Mouse (Mus musculus) ES-E14 (cell line): Measurements from ENCODE around the gene Gm5936. TPM values are rescaled to one million over a fixed set of nuclear protein-coding genes. Genes with fewer than 3 reads are reported as not detected.
"Not testable (repeated sequence)": the region's sequence is repeated elsewhere in the genome, so short reads cannot be mapped to it uniquely, and the experiment has no call there.

Experiments
- DNase-seq: peaks from one replicate; pipeline ENCODE4 v3.0.0-alpha.2; 2013; ENCODE audit warnings: low read depth, low spot score
- H3K27ac ChIP-seq: 2 replicates; pipeline ENCODE4 v1.5.1; 2012; ENCODE audit warnings: low read depth, mild to moderate bottlenecking, low read length, moderate library complexity, mixed read lengths; ENCODE audit not compliant: poor library complexity, insufficient read depth, severe bottlenecking
- H3K36me3 ChIP-seq: 2 replicates; pipeline ENCODE4 v1.6.1; 2012; ENCODE audit warnings: mild to moderate bottlenecking, low read length, moderate library complexity, mixed read lengths; ENCODE audit not compliant: control insufficient read depth, poor library complexity, insufficient read depth, severe bottlenecking
- H3K4me1 ChIP-seq, 2 experiments: fragments of 150-350 bp in 1 of 2; sonication (generic) in 1 of 2; 2 replicates each; pipeline ENCODE4 v1.6.1; 2012; ENCODE audit warnings: low read length in 2 of 2, mild to moderate bottlenecking in 1 of 2, mixed read lengths in 1 of 2; ENCODE audit not compliant: control insufficient read depth in 2 of 2, insufficient read depth in 2 of 2, poor library complexity in 1 of 2
- H3K4me3 ChIP-seq, 2 experiments: fragments of 150-350 bp in 1 of 2; sonication (generic) in 1 of 2; 2 replicates each; pipeline ENCODE4 v1.5.1; 2012; ENCODE audit warnings: low read length in 2 of 2, low read depth in 1 of 2, mild to moderate bottlenecking in 1 of 2, mixed read lengths in 1 of 2; ENCODE audit not compliant: insufficient read depth in 1 of 2, poor library complexity in 1 of 2, severe bottlenecking in 1 of 2
- H3K9ac ChIP-seq: 2 replicates; pipeline ENCODE4 v1.6.1; 2012; ENCODE audit warnings: low read depth, mild to moderate bottlenecking, low read length, mixed read lengths; ENCODE audit not compliant: poor library complexity, insufficient read depth, severe bottlenecking
- H3K9me3 ChIP-seq: fragments of 150-350 bp; sonication (generic); 2 replicates; pipeline ENCODE4 v1.6.1; 2012; ENCODE audit warnings: low read depth, mild to moderate bottlenecking, low read length; ENCODE audit not compliant: control insufficient read depth, insufficient read depth
- in situ Hi-C, 2 experiments: fragments of 600-800 bp; cut with MboI; formaldehyde crosslinking; loops; one replicate each; pipeline ENCODE4 v1.15.1; 2025; ENCODE audit warnings: low sequenced_read_pairs in 2 of 2, inconsistent platforms in 1 of 2; ENCODE audit not compliant: unreplicated experiment in 2 of 2
- total RNA-seq: library from RNA; depleted of rRNA; stranded (reverse); fragments of 300-350 nt; gene quantifications from 2 replicates; pipeline ENCODE4 v1.2.3, GENCODE M21; 2012; rRNA removed

Gm5936 gene
- total RNA-seq: not detected in 2 replicates

GRCm38 (mm10) chrX:74836842-74837522, at the start of gene Gm5936:
Gene Gm5936, plus strand, starts transcription at chrX:74837196.
- H3K4me1 ChIP-seq, H3K36me3 ChIP-seq, in situ Hi-C loops, H3K9me3 ChIP-seq, H3K9ac ChIP-seq, H3K27ac ChIP-seq, H3K4me3 ChIP-seq, DNase-seq: not testable (repeated sequence)

GRCm38 (mm10) chrX:74856104-74856503, 19.1 kb downstream of the Gm5936 start:
- in situ Hi-C loops, H3K9ac ChIP-seq, DNase-seq, H3K4me3 ChIP-seq, H3K9me3 ChIP-seq, H3K4me1 ChIP-seq, H3K36me3 ChIP-seq, H3K27ac ChIP-seq: not testable (repeated sequence)

- H3K27ac ChIP-seq, H3K9ac ChIP-seq, H3K36me3 ChIP-seq, H3K9me3 ChIP-seq, DNase-seq, H3K4me1 ChIP-seq, in situ Hi-C loops, H3K4me3 ChIP-seq: not testable (repeated sequence)
Observed at GRCm38 (mm10) chrX:74880123-74880522, 43.1 kb downstream of the Gm5936 start.

Other genes starting within 250 kb of the Gm5936 start
- gene Olfr1325, start 244.5 kb upstream of the Gm5936 start, total RNA-seq: not detected in 2 replicates
- 0.04 TPM in 1 of 2 replicates, not detected in the other for gene Gm5640, start 191.6 kb upstream of the Gm5936 start, total RNA-seq
- gene Gm6890, start 96.3 kb upstream of the Gm5936 start, total RNA-seq: not detected in 2 replicates
- 0.31 and 0.58 TPM in 2 replicates for gene Gab3, start 248.3 kb downstream of the Gm5936 start, total RNA-seq